Mouse (Mus musculus) thymus, adult 2 months (tissue): Measurements from ENCODE around the gene Ano10.

Experiments used
- CTCF ChIP-seq: fragments of 200-500 bp; IDR thresholded peaks from 2 replicates; pipeline ENCODE4 v1.5.1; 2012; ENCODE audit warnings: mild to moderate bottlenecking, control low read depth, low read length, moderate library complexity, borderline replicate concordance; ENCODE audit not compliant: control insufficient read depth, poor library complexity, insufficient read depth; ENCODE audit errors: extremely low read depth
- POLR2A ChIP-seq: fragments of 200-500 bp; IDR thresholded peaks from 2 replicates; pipeline ENCODE4 v1.6.1; 2012; ENCODE audit warnings: mild to moderate bottlenecking, low read length, control low read depth, moderate library complexity; ENCODE audit not compliant: control insufficient read depth, poor library complexity, insufficient read depth; ENCODE audit errors: extremely low read depth

DNA sequence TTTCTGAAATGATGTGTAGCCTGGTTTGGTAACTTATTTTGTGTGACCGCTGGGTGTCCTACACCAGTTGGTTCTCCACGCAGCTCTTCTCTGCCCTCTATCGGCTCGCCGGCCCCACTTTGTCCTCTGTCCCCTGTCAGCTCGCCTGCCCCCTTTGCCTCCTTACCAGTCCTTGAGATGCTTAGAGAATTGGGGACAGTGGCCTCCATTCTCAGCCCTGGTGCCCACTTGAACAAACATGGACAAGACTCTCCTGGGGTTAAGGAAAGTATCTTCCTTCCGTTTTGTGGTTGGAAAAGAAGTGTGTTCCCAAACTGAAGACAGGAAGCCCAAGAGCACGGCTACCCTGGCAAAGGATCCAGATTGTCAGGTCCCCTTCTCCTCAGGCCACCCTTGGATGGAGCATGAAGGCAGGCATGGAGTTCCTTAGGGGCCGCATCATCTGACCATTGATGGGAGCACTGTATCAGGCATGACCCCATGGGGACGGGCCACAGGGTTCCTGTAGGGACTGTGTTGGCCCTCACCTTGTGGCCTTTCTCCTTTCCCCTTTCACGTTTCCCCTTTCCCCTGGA, 121.5 kb downstream of the Ano10 start:
- no peak for TF ChIP-seq POLR2A
- TF ChIP-seq CTCF: no peak
